Mouse (Mus musculus): ENCODE results near the gene Metrn.

DNA sequence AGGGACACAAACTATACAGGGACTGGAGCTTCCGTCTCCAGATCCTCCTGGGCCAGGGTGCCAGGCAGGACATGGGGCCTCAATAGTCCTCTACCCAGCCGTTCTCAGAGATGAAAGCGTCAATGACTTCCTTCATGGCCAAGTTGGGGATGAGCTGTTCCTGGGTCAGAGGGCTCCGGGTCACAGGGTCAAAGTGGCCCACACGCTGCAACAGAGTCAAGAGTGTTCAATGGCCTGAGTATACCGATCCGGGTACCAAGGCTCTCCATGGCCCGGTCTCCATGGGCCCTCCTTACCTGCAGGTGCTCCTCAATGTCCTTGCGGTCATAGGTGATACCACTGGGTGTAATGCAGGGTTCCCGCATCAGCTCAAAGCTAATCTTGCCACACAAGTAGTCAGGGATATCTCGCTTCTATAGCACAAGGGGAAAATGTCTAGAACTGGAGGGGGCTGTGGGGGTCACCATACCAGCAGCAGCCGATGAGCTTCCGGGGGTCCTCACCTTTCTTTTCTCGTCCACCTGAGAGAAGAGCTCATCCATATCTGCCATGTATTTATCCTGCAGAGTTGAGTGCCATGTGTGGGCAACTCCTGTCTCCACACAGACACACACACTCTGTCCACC lies 34.0 kb upstream of the Metrn start:
- TF ChIP-seq CTCF (IDR thresholded peaks at IDR 0.05; ENCODE audit: control insufficient read depth, insufficient read depth, insufficient read length) (no peak), FOSL1 (IDR thresholded peaks at IDR 0.05; ENCODE audit: insufficient read depth, low read length, poor library complexity, severe bottlenecking) (no peak), MAX (IDR thresholded peaks at IDR 0.05) (no peak), USF1 (IDR thresholded peaks at IDR 0.05; ENCODE audit: low read depth) (no peak)
